Mouse (Mus musculus) monocyte, adult 59 days (primary cell): ENCODE data around the gene Irgc1. TPM values are rescaled to one million over a fixed set of nuclear protein-coding genes. Genes with fewer than 3 reads are reported as not detected.

Experiments
- total RNA-seq, 2 experiments: library from RNA; stranded (reverse); gene quantifications; one replicate each; pipeline ENCODE4 v1.2.4; 2023

Irgc1 gene
- total RNA-seq: 1 to 10 TPM; 3.3 to 8.2 TPM

GRCm38 (mm10) chr7:24451855-24452311 is at the start of gene Irgc1:
Gene Irgc1 (minus strand): TSS chr7:24452297.

GRCm38 (mm10) chr7:24481474-24482207 is 29.5 kb upstream of the Irgc1 start, which contains the start of gene Cadm4:
Gene Cadm4 (plus strand): TSS chr7:24482023.

GRCm38 (mm10) chr7:24462388-24463319 is 10.6 kb upstream of the Irgc1 start, which contains the start of gene Plaur:
Gene Plaur (plus strand): TSS chr7:24462484.

GRCm38 (mm10) chr7:24399256-24400081 is 52.6 kb downstream of the Irgc1 start, which contains the start of gene Smg9:
Gene Smg9 (plus strand): TSS chr7:24399619.

Other genes starting within 250 kb of the Irgc1 start
- 1 to 10 TPM; 3.3 to 4.2 TPM for gene Zfp111, start 240.9 kb downstream of the Irgc1 start, total RNA-seq
- 1 to 10 TPM; 2.3 to 2.6 TPM for gene Zfp109, start 214.7 kb downstream of the Irgc1 start, total RNA-seq
- gene Zfp108, start 197.5 kb downstream of the Irgc1 start, total RNA-seq: under 1 TPM; 0.46 to 0.50 TPM
- under 1 TPM; 0.13 to 0.91 TPM for gene Zfp93, start 181.9 kb downstream of the Irgc1 start, total RNA-seq
- gene Zfp61, start 151.1 kb downstream of the Irgc1 start, total RNA-seq: 1 to 10 TPM; 5.7 to 8.2 TPM
- 1 to 10 TPM; 1.8 to 2.2 TPM for gene Zfp94, start 135.6 kb downstream of the Irgc1 start, total RNA-seq
- not detected for gene Tescl, start 118.4 kb downstream of the Irgc1 start, total RNA-seq
- gene Lypd5, start 103.1 kb downstream of the Irgc1 start, total RNA-seq: not detected
- gene Kcnn4, start 82.0 kb downstream of the Irgc1 start, total RNA-seq: 10 to 100 TPM; 12.7 to 20.6 TPM
- 10 to 100 TPM; 55.8 to 62.5 TPM for gene Smg9, start 52.7 kb downstream of the Irgc1 start, total RNA-seq
- gene Plaur, start 10.2 kb upstream of the Irgc1 start, total RNA-seq: 100 to 1,000 TPM; 744 to 846 TPM
- gene Cadm4, start 29.7 kb upstream of the Irgc1 start, total RNA-seq: not detected
- under 1 TPM; 0.55 to 0.61 TPM for gene Zfp428, start 54.7 kb upstream of the Irgc1 start, total RNA-seq
- gene AC161166.1, start 60.2 kb upstream of the Irgc1 start, total RNA-seq: not detected
- 1 to 10 TPM; 6.0 to 6.3 TPM for gene Irgq, start 78.4 kb upstream of the Irgc1 start, total RNA-seq
- gene Pinlyp, start 93.8 kb upstream of the Irgc1 start, total RNA-seq: not detected
- 10 to 100 TPM; 35.1 to 39.1 TPM for gene Xrcc1, start 94.0 kb upstream of the Irgc1 start, total RNA-seq
- 10 to 100 TPM; 34.1 to 40.4 TPM for gene Ethe1, start 135.2 kb upstream of the Irgc1 start, total RNA-seq
- not detected for gene Zfp575, start 135.3 kb upstream of the Irgc1 start, total RNA-seq
- gene Phldb3, start 158.5 kb upstream of the Irgc1 start, total RNA-seq: 1 to 10 TPM; 7.5 to 7.8 TPM
- not detected for gene Lypd3, start 184.3 kb upstream of the Irgc1 start, total RNA-seq
- gene Tex101, start 224.4 kb upstream of the Irgc1 start, total RNA-seq: not detected